Mouse (Mus musculus) gastrocnemius, postnatal 36 days (tissue): ENCODE measurements around the gene Rabgap1l. TPM values are rescaled to one million over a fixed set of nuclear protein-coding genes. Genes with fewer than 3 reads are reported as not detected.

ENCODE experiments used
- DNase-seq, 2 experiments: peaks; one replicate each; pipeline ENCODE4 v3.0.0; 2022
- intact Hi-C: fragments of 180-260 bp; cut with DNase I; formaldehyde crosslinking; loops from one replicate; pipeline ENCODE4 v1.15.1; 2025
- total RNA-seq, 2 experiments: library from RNA; stranded (reverse); gene quantifications; 2 replicates each; pipeline ENCODE4 v1.2.3; 2021

Rabgap1l gene
- total RNA-seq, 2 experiments from 2014 or later: 9.1 to 11.7 TPM

GRCm38 (mm10) chr1:160790630-160791029 lies 2.4 kb downstream of the Rabgap1l start:
- DNase-seq: no peak
- intact Hi-C loops: loop anchor here (5.0 kb wide), 1 partner anchor 117 kb away; the partner anchor contains the start of gene Rc3h1

DNA sequence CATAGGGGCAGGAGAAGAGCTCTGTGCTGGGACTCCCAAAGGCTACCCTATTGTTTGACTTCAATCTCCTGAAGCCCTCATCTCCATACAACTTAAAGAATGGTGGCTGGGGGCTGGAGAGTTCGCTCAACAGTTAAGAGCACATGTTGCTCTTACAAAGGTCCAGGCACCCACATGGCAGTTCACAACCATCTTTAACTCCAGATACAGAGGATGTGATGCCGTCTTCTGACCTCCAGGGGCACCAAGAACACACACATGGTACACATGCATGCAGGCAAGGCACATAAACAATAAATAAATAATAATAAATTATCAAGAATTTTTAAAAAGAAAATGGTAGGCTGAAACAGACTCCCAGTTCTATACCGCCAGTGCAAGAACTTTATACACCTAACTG lies 3.1 kb downstream of the Rabgap1l start:
- no peak for DNase-seq
- intact Hi-C loops: loop anchor here (5.0 kb wide), 1 partner anchor 117 kb away; the partner anchor contains the start of gene Rc3h1

- no peak for DNase-seq
- intact Hi-C loops: no loop called here
These were observed 5.1 kb downstream of the Rabgap1l start for GRCm38 (mm10) chr1:160787926-160788325.

- intact Hi-C loops: no loop called here
- no peak for DNase-seq
These were observed 5.8 kb downstream of the Rabgap1l start for GRCm38 (mm10) chr1:160787164-160787563.

- intact Hi-C loops: no loop called here
- DNase-seq: no peak
These were observed 6.4 kb downstream of the Rabgap1l start for GRCm38 (mm10) chr1:160786571-160786970.

DNA sequence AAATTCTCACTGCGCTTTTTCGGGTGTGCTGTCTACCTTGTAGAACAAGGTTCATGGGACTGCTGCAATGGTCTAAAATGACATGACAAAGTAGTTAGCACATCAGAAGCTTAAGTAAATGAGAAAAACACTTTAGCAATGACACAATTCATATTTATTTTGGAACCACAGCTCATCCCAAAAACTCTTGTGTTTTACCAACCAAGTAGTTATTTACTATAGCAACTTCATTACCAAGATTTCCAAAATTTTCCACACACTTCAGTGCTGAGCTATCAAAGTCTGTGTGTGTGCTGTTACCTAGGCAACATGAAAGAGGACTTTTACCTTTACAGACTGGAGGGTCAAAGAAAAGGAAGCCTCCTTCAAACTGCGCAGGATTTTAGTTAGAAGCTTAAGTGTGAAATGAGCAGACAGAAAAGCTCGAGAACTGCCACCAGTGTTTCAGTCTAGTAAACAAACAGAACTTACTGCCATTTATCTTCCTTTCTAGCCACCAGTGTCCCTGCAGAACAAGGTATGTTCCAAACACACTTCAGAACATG lies 7.3 kb downstream of the Rabgap1l start:
- DNase-seq: no peak
- intact Hi-C loops: no loop called here

DNA sequence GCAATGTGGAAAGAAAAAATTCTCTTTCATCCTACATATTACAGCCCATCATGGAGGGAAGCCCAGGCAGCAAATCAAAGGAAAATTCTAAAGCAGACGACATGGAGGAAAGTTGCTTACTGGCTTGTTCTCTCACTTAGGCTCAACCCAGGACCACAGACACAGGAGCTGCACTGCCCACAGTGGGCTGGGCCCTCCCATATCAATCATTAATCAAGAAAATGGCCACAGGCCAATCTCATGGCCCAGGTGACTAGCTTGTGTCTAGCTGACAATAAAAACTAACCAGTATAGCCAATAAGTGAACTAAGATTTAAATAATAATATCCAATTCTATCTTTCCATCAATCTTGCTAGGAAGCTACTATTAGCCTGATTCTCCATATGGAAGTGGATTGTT lies 8.9 kb downstream of the Rabgap1l start:
- DNase-seq: no peak
- intact Hi-C loops: no loop called here

GRCm38 (mm10) chr1:160774166-160774565 lies 18.8 kb downstream of the Rabgap1l start:
- intact Hi-C loops: no loop called here

GRCm38 (mm10) chr1:160765565-160765964 lies 27.4 kb downstream of the Rabgap1l start:
- no peak for DNase-seq
- intact Hi-C loops: no loop called here

More at GRCm38 (mm10) chr1:160774166-160774565, 18.8 kb downstream of the Rabgap1l start:
- no peak for DNase-seq

- intact Hi-C loops: loop anchor here (5.0 kb wide), 2 partner anchors 99 to 439 kb away; no protein-coding TSS in a partner anchor
- DNase-seq: peak; percentile 28 to 43
These were observed 34.8 kb downstream of the Rabgap1l start for GRCm38 (mm10) chr1:160758243-160758642.

DNA sequence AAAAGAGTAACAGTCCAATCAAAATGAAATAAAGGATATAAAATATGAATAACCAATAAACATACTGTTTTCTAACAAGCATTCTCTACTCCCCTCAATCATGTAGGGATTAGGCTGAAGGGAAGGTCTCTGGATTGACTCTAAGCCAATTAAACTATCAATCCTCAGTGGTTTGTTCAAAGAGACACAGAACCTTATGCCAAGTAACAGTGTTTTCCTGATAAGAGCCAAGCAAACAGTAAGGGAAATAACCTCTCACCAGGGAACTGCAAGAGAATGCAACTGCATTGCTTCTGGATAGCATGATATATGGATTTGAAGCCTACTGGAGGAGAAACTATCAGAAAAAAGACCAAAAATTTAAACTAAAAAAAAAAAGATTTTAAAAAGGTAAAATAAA lies 37.7 kb downstream of the Rabgap1l start:
- intact Hi-C loops: loop anchor here (5.0 kb wide), 2 partner anchors 102 to 442 kb away; no protein-coding TSS in a partner anchor
- no peak for DNase-seq

GRCm38 (mm10) chr1:160750629-160751028 lies 42.4 kb downstream of the Rabgap1l start:
- intact Hi-C loops: loop anchor here (5.0 kb wide), 1 partner anchor 187 kb away; no protein-coding TSS in a partner anchor
- DNase-seq: no peak

DNA sequence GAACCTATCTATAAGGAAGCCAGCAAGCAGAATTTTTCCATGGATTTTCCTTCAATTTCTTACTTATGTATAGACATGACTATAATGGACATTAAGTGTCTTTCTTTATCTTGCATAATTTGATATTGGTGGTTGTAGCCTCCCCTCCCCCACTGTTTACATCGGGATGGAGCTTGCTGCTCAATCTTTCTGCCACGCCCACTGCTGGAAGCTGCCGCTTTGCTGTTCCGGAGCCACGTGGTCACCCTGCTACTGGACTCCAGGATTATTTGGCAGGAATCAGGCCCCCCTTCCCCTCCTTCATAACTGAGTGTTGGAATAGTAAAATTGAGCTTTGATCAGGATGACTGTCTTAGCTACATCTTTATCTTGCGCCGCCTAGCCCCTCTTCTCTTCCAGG lies 46.2 kb downstream of the Rabgap1l start:
- intact Hi-C loops: loop anchor here (10.0 kb wide), 1 partner anchor 428 kb away; no protein-coding TSS in a partner anchor
- no peak for DNase-seq

DNA sequence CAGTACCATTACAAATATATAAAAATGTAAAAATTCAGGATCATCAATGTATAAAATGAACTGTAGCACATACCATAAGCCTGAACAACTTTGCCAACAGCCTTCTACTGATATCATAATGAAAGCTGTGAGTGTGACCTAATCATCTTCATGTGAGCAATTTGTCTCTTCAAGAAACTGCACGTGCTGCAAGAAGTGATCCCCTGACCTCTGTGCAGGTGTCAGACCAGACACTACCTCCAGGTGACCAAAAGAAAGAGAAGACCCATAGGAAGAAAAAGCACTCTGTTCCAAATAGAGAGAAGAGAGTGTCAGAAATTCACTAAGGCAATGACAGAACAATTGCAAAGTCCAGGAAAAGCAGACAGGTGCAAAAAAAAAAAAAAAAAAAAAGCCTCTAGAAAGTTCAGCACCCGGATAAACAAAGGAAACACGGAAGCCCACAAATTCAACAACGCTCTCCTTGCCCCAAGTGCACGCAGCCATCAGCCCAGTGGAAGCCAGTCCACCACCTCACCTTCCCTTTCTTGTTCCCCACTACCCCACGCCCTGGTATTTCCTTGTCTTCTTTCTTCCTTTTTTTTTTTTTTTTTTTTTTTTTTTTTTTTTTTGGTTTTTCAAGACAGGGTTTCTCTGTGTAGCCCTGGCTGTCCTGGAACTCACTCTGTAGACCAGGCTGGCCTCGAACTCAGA lies 47.6 kb downstream of the Rabgap1l start:
- intact Hi-C loops: loop anchor here (10.0 kb wide), 1 partner anchor 429 kb away; no protein-coding TSS in a partner anchor
- DNase-seq: no peak

DNA sequence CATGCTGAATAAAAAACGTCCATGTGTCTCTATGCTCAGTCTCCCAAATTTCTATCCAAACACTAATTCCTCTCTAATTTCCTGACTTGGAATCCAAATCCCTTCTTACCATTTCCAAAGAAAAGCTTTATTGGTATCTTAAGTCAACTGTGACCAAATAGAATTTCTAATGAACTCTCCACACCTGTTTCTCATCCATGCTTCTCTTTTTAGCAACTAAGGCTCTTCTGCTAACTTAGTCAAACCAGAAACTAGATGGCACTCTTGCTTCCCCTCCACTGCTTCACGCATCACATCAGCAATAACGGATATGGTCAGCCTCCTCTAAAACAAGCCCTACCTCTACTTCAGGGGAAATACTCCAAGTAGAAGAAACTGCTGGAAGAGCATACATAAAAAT lies 49.0 kb downstream of the Rabgap1l start:
- intact Hi-C loops: loop anchor here (10.0 kb wide), 1 partner anchor 431 kb away; no protein-coding TSS in a partner anchor
- DNase-seq: no peak

GRCm38 (mm10) chr1:160743229-160743628 lies 49.8 kb downstream of the Rabgap1l start:
- peak in 1 of 2 experiments; percentile 30 for DNase-seq
- intact Hi-C loops: loop anchor here (10.0 kb wide), 1 partner anchor 432 kb away; no protein-coding TSS in a partner anchor

GRCm38 (mm10) chr1:160740650-160741049 lies 52.4 kb downstream of the Rabgap1l start:
- intact Hi-C loops: loop anchor here (10.0 kb wide), 1 partner anchor 434 kb away; no protein-coding TSS in a partner anchor
- no peak for DNase-seq

DNA sequence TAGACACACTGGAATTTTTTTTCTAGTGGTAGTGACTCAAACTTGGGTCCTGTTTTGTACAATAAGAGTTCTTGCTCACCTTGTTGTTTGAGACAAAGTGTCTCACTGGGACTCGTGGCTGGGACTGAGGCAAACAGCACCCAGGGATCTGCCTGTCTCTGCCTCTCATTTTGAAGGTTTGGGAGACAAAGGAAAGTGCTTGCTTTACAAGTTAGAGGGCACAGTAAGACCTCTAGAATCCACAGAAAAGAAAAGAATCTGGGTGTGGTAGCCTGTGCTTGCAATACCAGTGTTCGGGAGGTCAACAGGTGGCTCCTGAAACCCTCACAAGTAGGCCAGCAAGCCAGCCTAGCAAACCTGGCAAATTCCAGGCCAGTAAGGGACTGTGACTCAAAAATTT lies 58.3 kb downstream of the Rabgap1l start:
- intact Hi-C loops: no loop called here
- no peak for DNase-seq

- intact Hi-C loops: no loop called here
- DNase-seq: no peak
These were observed 63.1 kb downstream of the Rabgap1l start for GRCm38 (mm10) chr1:160729944-160730343.

DNA sequence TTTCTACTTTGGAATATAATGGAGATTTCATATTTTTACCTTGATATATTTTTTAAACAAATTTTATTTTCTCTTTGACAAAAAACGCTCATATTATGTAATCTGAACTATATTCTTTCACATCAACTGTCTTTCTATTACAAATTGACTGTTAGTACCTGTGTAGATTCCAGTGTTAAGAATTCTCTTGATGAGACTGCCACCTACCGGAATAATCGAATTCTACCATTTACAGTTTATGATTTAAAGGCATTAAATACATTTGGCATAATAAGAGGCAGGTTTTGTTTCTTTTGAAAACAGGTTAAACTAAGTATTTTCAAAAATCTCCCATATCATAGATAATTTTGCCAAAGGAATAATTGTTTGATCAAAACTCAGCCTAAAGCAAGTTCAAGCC lies 75.3 kb downstream of the Rabgap1l start:
- no peak for DNase-seq
- intact Hi-C loops: loop anchor here (2.0 to 5.0 kb wide), 3 partner anchors 155 to 319 kb away; no protein-coding TSS in a partner anchor

GRCm38 (mm10) chr1:160714685-160715084 lies 78.3 kb downstream of the Rabgap1l start:
- intact Hi-C loops: loop anchor here (5.0 kb wide), 1 partner anchor 152 kb away; no protein-coding TSS in a partner anchor
- no peak for DNase-seq
